Mouse (Mus musculus): ENCODE data around the gene Sidt1. TPM values are rescaled to one million over a fixed set of nuclear protein-coding genes. Genes with fewer than 3 reads are reported as not detected.

Gene Sidt1
- polyA plus RNA-seq, 1 experiment from 2014 or later, result 3.4 TPM

Other genes starting within 250 kb of the Sidt1 start
- 93.6 and 97.9 TPM in 2 replicates for gene Atp6v1a, start 193.5 kb downstream of the Sidt1 start, polyA plus RNA-seq (2015; fragmentation: Nextera tagmentation; extraction: Ambion mirVana)
- 60.6 and 65.8 TPM in 2 replicates for gene Naa50, start 193.4 kb downstream of the Sidt1 start, polyA plus RNA-seq (2015; fragmentation: Nextera tagmentation; extraction: Ambion mirVana)
- 2.6 and 2.9 TPM in 2 replicates for gene Usf3, start 159.9 kb downstream of the Sidt1 start, polyA plus RNA-seq (2015; fragmentation: Nextera tagmentation; extraction: Ambion mirVana)
- 17.1 and 17.7 TPM in 2 replicates for gene Spice1, start 13.9 kb upstream of the Sidt1 start, polyA plus RNA-seq (2015; fragmentation: Nextera tagmentation; extraction: Ambion mirVana)
- gene Cfap44, start 61.6 kb upstream of the Sidt1 start, polyA plus RNA-seq (2015; fragmentation: Nextera tagmentation; extraction: Ambion mirVana), result 6.1 and 8.5 TPM in 2 replicates
- 14.0 and 17.2 TPM in 2 replicates for gene Boc, start 225.7 kb upstream of the Sidt1 start, polyA plus RNA-seq (2015; fragmentation: Nextera tagmentation; extraction: Ambion mirVana)

All from hindbrain, embryonic 13.5 days (tissue).